Mouse (Mus musculus): ENCODE data around the gene Gm6583. TPM values are rescaled to one million over a fixed set of nuclear protein-coding genes. Genes with fewer than 3 reads are reported as not detected.

Gm6583 gene
- total RNA-seq, 2 experiments from 2014 or later, result not detected

GRCm38 (mm10) chr5:112369326-112369725, 13.5 kb upstream of the Gm6583 start:
- no peak for DNase-seq (ENCODE audit: low spot score)
- intact Hi-C loops (cut with DNase I), result no loop called here

GRCm38 (mm10) chr5:112368666-112369065, 12.8 kb upstream of the Gm6583 start:
- no peak for DNase-seq (ENCODE audit: low spot score)
- intact Hi-C loops (cut with DNase I), result no loop called here

- no peak for DNase-seq (ENCODE audit: low spot score)
- intact Hi-C loops (cut with DNase I), result no loop called here
These were observed 12.1 kb upstream of the Gm6583 start for GRCm38 (mm10) chr5:112367929-112368328.

GRCm38 (mm10) chr5:112367338-112367737, 11.5 kb upstream of the Gm6583 start:
- no peak for DNase-seq (ENCODE audit: low spot score)

GRCm38 (mm10) chr5:112366879-112367278, 11.0 kb upstream of the Gm6583 start:
- no peak for DNase-seq (ENCODE audit: low spot score)
- intact Hi-C loops (cut with DNase I), result no loop called here

More at GRCm38 (mm10) chr5:112367338-112367737, 11.5 kb upstream of the Gm6583 start:
- intact Hi-C loops (cut with DNase I), result no loop called here

- intact Hi-C loops (cut with DNase I), result no loop called here
- DNase-seq (ENCODE audit: low spot score), result no peak
These were observed 8.5 kb upstream of the Gm6583 start for GRCm38 (mm10) chr5:112364184-112364797.

GRCm38 (mm10) chr5:112360077-112360476, 4.2 kb upstream of the Gm6583 start:
- intact Hi-C loops (cut with DNase I), result no loop called here
- no peak for DNase-seq (ENCODE audit: low spot score)

GRCm38 (mm10) chr5:112359520-112359919, 3.7 kb upstream of the Gm6583 start:
- no peak for DNase-seq (ENCODE audit: low spot score)
- intact Hi-C loops (cut with DNase I), result no loop called here

GRCm38 (mm10) chr5:112356322-112356721, 489 bp upstream of the Gm6583 start:
- intact Hi-C loops (cut with DNase I), result no loop called here
- no peak for DNase-seq (ENCODE audit: low spot score)

GRCm38 (mm10) chr5:112355493-112355892, 340 bp downstream of the Gm6583 start:
- no peak for DNase-seq (ENCODE audit: low spot score)
- intact Hi-C loops (cut with DNase I), result no loop called here

GRCm38 (mm10) chr5:112349169-112349568, 6.7 kb downstream of the Gm6583 start:
- intact Hi-C loops (cut with DNase I), result no loop called here
- no peak for DNase-seq (ENCODE audit: low spot score)

- intact Hi-C loops (cut with DNase I), result no loop called here
- DNase-seq (ENCODE audit: low spot score), result no peak
These were observed 9.4 kb downstream of the Gm6583 start for GRCm38 (mm10) chr5:112346211-112346965.

- DNase-seq (ENCODE audit: low spot score), result no peak
- intact Hi-C loops (cut with DNase I), result loop anchor here (5.0 kb wide), 1 partner anchor 83 kb away; no protein-coding TSS in a partner anchor
These were observed 11.5 kb downstream of the Gm6583 start for GRCm38 (mm10) chr5:112344092-112344960.

GRCm38 (mm10) chr5:112343205-112343595, 12.6 kb downstream of the Gm6583 start:
- DNase-seq (ENCODE audit: low spot score), result no peak
- intact Hi-C loops (cut with DNase I), result loop anchor here (5.0 kb wide), 1 partner anchor 84 kb away; no protein-coding TSS in a partner anchor

GRCm38 (mm10) chr5:112342463-112343204, 13.2 kb downstream of the Gm6583 start, which contains the start of the genes Srrd and Hps4:
TSS of gene Srrd (minus strand) at chr5:112343040.
TSS of gene Hps4 (plus strand) at chr5:112343083.
- intact Hi-C loops (cut with DNase I), result loop anchor here (1.0 to 5.0 kb wide), 2 partner anchors 16 to 85 kb away; partner anchors contain the start of gene Tfip11
- DNase-seq (ENCODE audit: low spot score), result peak; percentile 69

- no peak for DNase-seq (ENCODE audit: low spot score)
- intact Hi-C loops (cut with DNase I), result no loop called here
These were observed 16.6 kb downstream of the Gm6583 start for GRCm38 (mm10) chr5:112339215-112339614.

- intact Hi-C loops (cut with DNase I), result no loop called here
- no peak for DNase-seq (ENCODE audit: low spot score)
These were observed 18.8 kb downstream of the Gm6583 start for GRCm38 (mm10) chr5:112337004-112337403.

- DNase-seq (ENCODE audit: low spot score), result no peak
- intact Hi-C loops (cut with DNase I), result loop anchor here (1.0 kb wide), 1 partner anchor 95 kb away; no protein-coding TSS in a partner anchor
These were observed 20.4 kb downstream of the Gm6583 start for GRCm38 (mm10) chr5:112335473-112335872.

GRCm38 (mm10) chr5:112329805-112330564, 25.8 kb downstream of the Gm6583 start:
- intact Hi-C loops (cut with DNase I), result no loop called here
- no peak for DNase-seq (ENCODE audit: low spot score)
